Mouse (Mus musculus): ENCODE results near the gene Baz1b.

Gene Baz1b

GRCm38 (mm10) chr5:135280226-135280625 is 93.2 kb downstream of the Baz1b start:
- 61% methylated on average over 9 of the region's 9 CpGs for WGBS

GRCm38 (mm10) chr5:135285211-135285610 is 98.1 kb downstream of the Baz1b start:
- 58% methylated on average over 3 of the region's 3 CpGs for WGBS

GRCm38 (mm10) chr5:135286185-135286584 is 99.1 kb downstream of the Baz1b start:
- WGBS, result 16% methylated on average over 6 of the region's 6 CpGs

GRCm38 (mm10) chr5:135286926-135287325 is 99.9 kb downstream of the Baz1b start:
- 89% methylated on average over 5 of the region's 5 CpGs for WGBS

GRCm38 (mm10) chr5:135290703-135291102 is 103.6 kb downstream of the Baz1b start:
- 92% methylated on average over 6 of the region's 6 CpGs for WGBS

GRCm38 (mm10) chr5:135291193-135291592 is 104.1 kb downstream of the Baz1b start:
- WGBS, result 75% methylated on average over 4 of the region's 4 CpGs

- WGBS, result 85% methylated on average over 2 of the region's 2 CpGs
Observed at GRCm38 (mm10) chr5:135292001-135292400, 104.9 kb downstream of the Baz1b start.

Data from cerebral cortex, adult 2 months (tissue).